Mouse (Mus musculus) liver, adult 2 months (tissue): ENCODE results near the gene Acsf2.

ENCODE experiments used
- CTCF ChIP-seq: fragments of 200-500 bp; IDR thresholded peaks from 2 replicates; pipeline ENCODE4 v1.5.1; 2011; ENCODE audit warnings: low read depth, low read length, control low read depth
- POLR2A ChIP-seq: fragments of 200-500 bp; IDR thresholded peaks from 2 replicates; pipeline ENCODE4 v1.6.1; 2011; ENCODE audit warnings: low read length, control low read depth; ENCODE audit not compliant: insufficient read depth; ENCODE audit errors: extremely low read depth

DNA sequence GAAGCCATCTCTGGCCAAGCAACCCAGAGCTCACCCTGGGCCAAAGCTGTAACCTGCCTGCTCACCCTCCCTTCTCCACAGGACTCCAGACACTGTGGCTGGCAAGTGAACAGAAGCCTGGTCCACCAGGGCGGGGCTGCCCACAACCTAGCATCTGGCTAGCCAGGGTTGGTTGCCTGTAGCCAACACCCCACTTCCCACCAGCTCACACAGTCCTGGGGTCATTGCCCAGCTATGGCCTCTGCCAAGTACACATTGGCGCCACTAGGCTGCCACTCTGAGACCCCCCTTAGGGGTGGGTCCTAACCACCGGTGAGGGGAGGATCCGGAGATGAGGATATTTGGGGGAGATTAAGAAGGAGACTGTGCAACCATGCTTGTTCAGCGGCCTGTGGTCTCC, 37.9 kb downstream of the Acsf2 start:
- no peak for TF ChIP-seq CTCF
- no peak for TF ChIP-seq POLR2A
